Mouse (Mus musculus) neural tube, embryonic 11.5 days (tissue): ENCODE data around the gene Hoxc8. TPM values are rescaled to one million over a fixed set of nuclear protein-coding genes. Genes with fewer than 3 reads are reported as not detected.

Source experiments
- ATAC-seq: fragments of 200-750 bp; cut with Nextera tagmentation; 2 replicates; pipeline ENCODE4 v1.8.0; 2017; ENCODE audit warnings: moderate number of reproducible peaks, mild to moderate bottlenecking, moderate TSS enrichment, moderate library complexity; ENCODE audit not compliant: insufficient read depth, low FRiP score, low TSS enrichment
- DNase-seq: peaks from one replicate; pipeline ENCODE4 v3.0.0-alpha.2; 2015; ENCODE audit warnings: low spot score
- H3K27ac ChIP-seq: fragments of 300-500 bp; sonication (generic); 2 replicates; pipeline ENCODE4 v1.5.1; 2014; ENCODE audit warnings: low read depth, mild to moderate bottlenecking, low read length
- H3K27me3 ChIP-seq: fragments of 300-500 bp; sonication (generic); 2 replicates; pipeline ENCODE4 v1.6.1; 2014; ENCODE audit warnings: mild to moderate bottlenecking, low read length, mixed read lengths; ENCODE audit not compliant: control insufficient read depth, insufficient read depth
- H3K36me3 ChIP-seq: fragments of 300-500 bp; sonication (generic); 2 replicates; pipeline ENCODE4 v1.6.1; 2014; ENCODE audit warnings: mild to moderate bottlenecking, low read length, moderate library complexity, mixed read lengths; ENCODE audit not compliant: control insufficient read depth, insufficient read depth
- H3K4me1 ChIP-seq: fragments of 300-500 bp; sonication (generic); 2 replicates; pipeline ENCODE4 v1.6.1; 2014; ENCODE audit warnings: low read length, mixed read lengths; ENCODE audit not compliant: control insufficient read depth, insufficient read depth
- H3K4me2 ChIP-seq: fragments of 300-500 bp; sonication (generic); 2 replicates; pipeline ENCODE4 v1.6.1; 2014; ENCODE audit warnings: low read depth, mild to moderate bottlenecking, moderate library complexity
- H3K4me3 ChIP-seq: fragments of 300-500 bp; sonication (generic); 2 replicates; pipeline ENCODE4 v1.5.1; 2014; ENCODE audit warnings: low read depth, low read length
- H3K9ac ChIP-seq: fragments of 300-500 bp; sonication (generic); 2 replicates; pipeline ENCODE4 v1.6.1; 2014; ENCODE audit warnings: mild to moderate bottlenecking, low read length
- H3K9me3 ChIP-seq: fragments of 300-500 bp; sonication (generic); 2 replicates; pipeline ENCODE4 v1.6.1; 2016; ENCODE audit warnings: low read length; ENCODE audit not compliant: control insufficient read depth
- WGBS: fragments of 180-500 bp; shearing (Covaris S2); extraction: QIAGEN DNeasy Blood & Tissue Kit; methylation state at CpG from one replicate; pipeline ENCODE4 v1.1.7; 2014; 5-methylcytosine and 5-hydroxymethylcytosine counted together
- polyA plus RNA-seq: library from polyadenylated mRNA; unstranded; fragments of >200 nt; fragmentation: Nextera tagmentation; extraction: Ambion mirVana; gene quantifications from 2 replicates; pipeline ENCODE4 v1.2.1, GENCODE M21; 2014

Hoxc8 gene
- polyA plus RNA-seq, 1 experiment from 2014 or later, result 63.7 TPM

- WGBS, result 4% methylated on average over 17 of the region's 17 CpGs
Measured at GRCm38 (mm10) chr15:103013238-103013984, 23.0 kb downstream of the Hoxc8 start.

GRCm38 (mm10) chr15:103014166-103015008, 24.0 kb downstream of the Hoxc8 start:
- peak overlapping the region; percentile 99 for H3K4me2 ChIP-seq
- H3K27me3 ChIP-seq, result no peaks in the 10 kb centered on the region
- peak; percentile 77 for ATAC-seq
- no peaks in the 10 kb centered on the region for H3K9me3 ChIP-seq
- H3K4me3 ChIP-seq, result peak overlapping the region; percentile 61
- H3K4me1 ChIP-seq, result peaks cover 57% of the 10 kb centered on the region
- peak; percentile 85 for DNase-seq
- H3K9ac ChIP-seq, result peak overlapping the region; percentile 90
- WGBS, result under 1% methylated on average over 49 of the region's 57 CpGs
- H3K36me3 ChIP-seq, result no peaks in the 10 kb centered on the region; the same call in 1 of the 2 replicates
- H3K27ac ChIP-seq, result peak overlapping the region; percentile 99

More at GRCm38 (mm10) chr15:103013238-103013984, 23.0 kb downstream of the Hoxc8 start:
- no peaks in the 10 kb centered on the region for H3K27me3 ChIP-seq
- H3K9me3 ChIP-seq, result no peaks in the 10 kb centered on the region
- H3K4me1 ChIP-seq, result peaks cover 52% of the 10 kb centered on the region
- H3K4me3 ChIP-seq, result peak overlapping the region; percentile 61
- peak overlapping the region; percentile 99 for H3K4me2 ChIP-seq
- peak; percentile 84 for DNase-seq
- H3K9ac ChIP-seq, result peak overlapping the region; percentile 95
- peak overlapping the region; percentile 99 for H3K27ac ChIP-seq
- ATAC-seq, result no peak
- H3K36me3 ChIP-seq, result no peaks in the 10 kb centered on the region; the same call in 1 of the 2 replicates

GRCm38 (mm10) chr15:103015009-103015399, 24.6 kb downstream of the Hoxc8 start:
- DNase-seq (no peak), ATAC-seq (no peak; the same call in 1 of the 2 replicates)
- H3K36me3 ChIP-seq, result no peaks in the 10 kb centered on the region; the same call in 1 of the 2 replicates
- WGBS, result under 1% methylated on average over 28 of the region's 28 CpGs
- peak overlapping the region; percentile 99 for H3K27ac ChIP-seq
- no peaks in the 10 kb centered on the region for H3K9me3 ChIP-seq
- peak overlapping the region; percentile 90 for H3K9ac ChIP-seq
- H3K4me1 ChIP-seq, result peaks cover 64% of the 10 kb centered on the region
- no peaks in the 10 kb centered on the region for H3K27me3 ChIP-seq
- H3K4me2 ChIP-seq, result peak overlapping the region; percentile 99
- H3K4me3 ChIP-seq, result peak overlapping the region; percentile 61

DNA sequence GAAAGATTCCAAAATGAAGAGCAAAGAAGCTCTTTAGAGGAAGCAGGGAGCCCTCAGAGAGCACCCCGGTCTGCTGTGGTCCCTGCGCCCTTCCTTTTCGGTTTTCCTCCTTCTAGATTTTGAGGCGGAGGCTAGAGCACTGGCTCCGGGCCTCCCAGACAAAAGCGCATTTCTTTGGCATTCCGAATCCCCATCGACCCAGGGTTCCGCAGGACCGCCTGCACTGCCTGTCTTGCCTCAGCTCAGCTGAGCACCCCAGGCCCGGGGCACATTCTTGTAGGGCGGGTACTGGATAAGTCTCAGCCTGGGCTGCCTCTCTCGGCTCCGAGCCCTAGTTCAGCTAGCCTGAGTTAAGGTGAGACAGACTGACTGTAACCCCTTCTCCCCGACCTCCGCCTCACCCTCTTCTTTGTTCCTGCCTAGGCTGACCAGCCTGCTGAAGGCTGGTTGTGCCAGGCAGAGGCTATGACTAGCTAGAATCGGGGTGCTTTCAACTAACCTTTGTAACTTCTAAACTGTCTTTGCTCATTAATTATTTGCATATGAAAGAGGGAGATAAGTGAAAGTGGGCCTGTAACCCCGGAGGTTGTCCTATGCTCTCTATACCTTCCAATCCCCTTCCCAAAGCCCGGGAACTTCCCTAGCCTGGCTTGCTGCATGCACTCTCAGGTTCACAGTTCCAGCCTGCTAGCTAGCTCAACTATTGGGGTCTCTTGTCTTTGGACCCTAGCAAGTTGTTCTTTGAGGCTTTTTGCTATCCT, 25.2 kb downstream of the Hoxc8 start:
- Histone ChIP-seq H3K36me3 (no peaks in the 10 kb centered on the region; the same call in 1 of the 2 replicates), H3K4me2 (peak overlapping the region; percentile 99), H3K27me3 (no peaks in the 10 kb centered on the region), H3K27ac (peak overlapping the region; percentile 99), H3K4me3 (peak overlapping the region; percentile 61), H3K9me3 (no peaks in the 10 kb centered on the region), H3K9ac (peak overlapping the region; percentile 90), H3K4me1 (peaks cover 62% of the 10 kb centered on the region)
- DNase-seq, result no peak
- ATAC-seq, result no peak
- 2% methylated on average over 19 of the region's 19 CpGs for WGBS

GRCm38 (mm10) chr15:103018636-103019035, 28.2 kb downstream of the Hoxc8 start, which contains the start of gene Hoxc4:
TSS of gene Hoxc4 (plus strand) at chr15:103018934.
- no peaks in the 10 kb centered on the region for H3K27me3 ChIP-seq
- H3K9me3 ChIP-seq, result no peaks in the 10 kb centered on the region
- peak within 1 kb of the TSS; percentile 90 for H3K9ac ChIP-seq
- H3K4me1 ChIP-seq, result peaks cover 52% of the 10 kb centered on the region
- DNase-seq (peak; percentile 54), ATAC-seq (peak; percentile 33; the same call in 1 of the 2 replicates)
- H3K4me3 ChIP-seq, result peak within 1 kb of the TSS; percentile 61
- peak within 1 kb of the TSS; percentile 99 for H3K27ac ChIP-seq
- no peaks in the 10 kb centered on the region for H3K36me3 ChIP-seq
- peak within 1 kb of the TSS; percentile 99 for H3K4me2 ChIP-seq
- 5% methylated on average over 9 of the region's 9 CpGs for WGBS

GRCm38 (mm10) chr15:103020899-103021418, 30.6 kb downstream of the Hoxc8 start:
- Histone ChIP-seq H3K9me3 (no peaks in the 10 kb centered on the region), H3K27ac (peak overlapping the region; percentile 39; the same call in 1 of the 2 replicates), H3K36me3 (no peaks in the 10 kb centered on the region), H3K4me2 (peak overlapping the region; percentile 99), H3K4me1 (peaks cover 60% of the 10 kb centered on the region), H3K4me3 (peak overlapping the region; percentile 61), H3K27me3 (no peaks in the 10 kb centered on the region), H3K9ac (peak overlapping the region; percentile 19)
- ATAC-seq (no peak), DNase-seq (peak; percentile 43)
- WGBS, result 2% methylated on average over 8 of the region's 8 CpGs

- ATAC-seq (no peak), DNase-seq (peak; percentile 11)
- Histone ChIP-seq H3K4me2 (peak overlapping the region; percentile 99), H3K9me3 (no peaks in the 10 kb centered on the region), H3K4me1 (peaks cover 60% of the 10 kb centered on the region), H3K9ac (peak overlapping the region; percentile 19), H3K36me3 (no peaks in the 10 kb centered on the region), H3K27ac (peak overlapping the region; percentile 39; the same call in 1 of the 2 replicates), H3K27me3 (no peaks in the 10 kb centered on the region), H3K4me3 (peak overlapping the region; percentile 61)
- 9% methylated on average over 8 of the region's 8 CpGs for WGBS
Measured at GRCm38 (mm10) chr15:103021544-103021943, 31.1 kb downstream of the Hoxc8 start.

GRCm38 (mm10) chr15:103024131-103024530, 33.7 kb downstream of the Hoxc8 start:
- ATAC-seq, result no peak
- peak overlapping the region; percentile 30; the same call in 1 of the 2 replicates for H3K27ac ChIP-seq
- H3K4me2 ChIP-seq, result peak overlapping the region; percentile 99
- H3K9me3 ChIP-seq, result no peaks in the 10 kb centered on the region
- H3K36me3 ChIP-seq, result no peaks in the 10 kb centered on the region
- peaks cover 51% of the 10 kb centered on the region for H3K4me1 ChIP-seq
- peak; percentile 15 for DNase-seq
- peak overlapping the region; percentile 61 for H3K4me3 ChIP-seq
- no peaks in the 10 kb centered on the region for H3K27me3 ChIP-seq
- 2% methylated on average over 2 of the region's 2 CpGs for WGBS
- peak overlapping the region; percentile 99 for H3K9ac ChIP-seq
